Mouse (Mus musculus): ENCODE data around the gene Fip1l1.

DNA sequence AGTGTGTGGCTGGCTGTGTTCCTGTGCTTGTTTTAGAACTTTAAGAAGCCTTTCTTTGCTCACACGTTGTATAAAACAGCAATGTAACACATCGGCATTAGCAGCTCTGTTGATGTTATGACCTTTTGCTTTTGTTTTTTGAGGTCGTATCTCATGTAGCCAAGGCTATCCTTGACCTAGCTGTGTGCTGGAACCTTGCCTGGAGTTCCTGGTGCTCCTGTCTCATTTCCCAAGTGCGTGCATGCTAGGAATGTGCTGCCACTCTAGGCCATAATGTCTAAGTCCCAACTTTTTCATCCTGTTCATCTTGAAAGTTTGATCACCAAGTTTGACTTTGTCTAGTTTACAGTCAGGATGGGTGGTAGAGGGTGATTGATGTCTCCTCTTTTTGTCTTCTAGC, 10.4 kb downstream of the Fip1l1 start:
- TF ChIP-seq CTCF (IDR thresholded peaks at IDR 0.05; ENCODE audit: extremely low read depth, insufficient read depth, low read length) (no peak), POLR2A (IDR thresholded peaks at IDR 0.05; ENCODE audit: extremely low read depth, insufficient read depth, low read length) (no peak)
